Mouse (Mus musculus): ENCODE measurements around the gene Zfyve19. TPM values are rescaled to one million over a fixed set of nuclear protein-coding genes. Genes with fewer than 3 reads are reported as not detected.

The Zfyve19 gene
- total and polyA plus RNA-seq, 2 experiments from 2014 or later = 35.1 to 53.1 TPM

- ATAC-seq = 0 out of 2 replicates have a peak, but pooled peaks have one; percentile 16
- TF ChIP-seq CTCF (IDR thresholded peaks at IDR 0.05; ENCODE audit: low read depth) = no peak
- 70% methylated on average over 4 of the region's 4 CpGs for WGBS
- Histone ChIP-seq H3K36me3 (ENCODE audit: insufficient read depth, low read length) (no peaks in the 10 kb centered on the region), H3K9ac (replicated peaks; ENCODE audit: low read length) (no peak overlapping the region), H3K4me2 (ENCODE audit: low read depth, low read length) (no peak overlapping the region), H3K27ac (no peak overlapping the region), H3K9me3 (ENCODE audit: low read length) (no peaks in the 10 kb centered on the region), H3K4me1 (ENCODE audit: insufficient read depth, low read length) (no peaks in the 10 kb centered on the region), H3K4me3 (ENCODE audit: low read length) (no peak overlapping the region), H3K27me3 (ENCODE audit: insufficient read depth, low read length) (peaks cover 5% of the 10 kb centered on the region; the same call in 1 of the 2 replicates)
- DNase-seq (ENCODE audit: low spot score) = no peak
These were observed 41.2 kb downstream of the Zfyve19 start for GRCm38 (mm10) chr2:119249592-119250061.

GRCm38 (mm10) chr2:119250377-119250776 lies 42.0 kb downstream of the Zfyve19 start:
- Histone ChIP-seq H3K27ac (no peak overlapping the region), H3K27me3 (ENCODE audit: insufficient read depth, low read length) (peaks cover 10% of the 10 kb centered on the region), H3K9ac (replicated peaks; ENCODE audit: low read length) (no peak overlapping the region), H3K4me2 (ENCODE audit: low read depth, low read length) (no peak overlapping the region), H3K4me1 (ENCODE audit: insufficient read depth, low read length) (no peaks in the 10 kb centered on the region), H3K4me3 (ENCODE audit: low read length) (no peak overlapping the region), H3K36me3 (ENCODE audit: insufficient read depth, low read length) (no peaks in the 10 kb centered on the region), H3K9me3 (ENCODE audit: low read length) (no peaks in the 10 kb centered on the region)
- ATAC-seq (peak; percentile 5; the same call in 1 of the 2 replicates), DNase-seq (ENCODE audit: low spot score) (no peak)
- WGBS = 58% methylated on average over 5 of the region's 5 CpGs
- TF ChIP-seq CTCF (IDR thresholded peaks at IDR 0.05; ENCODE audit: low read depth) = no peak

- WGBS = 18% methylated on average over 11 of the region's 11 CpGs
- peak; percentile 90 for TF ChIP-seq CTCF (IDR thresholded peaks at IDR 0.05; ENCODE audit: low read depth)
- Histone ChIP-seq H3K4me2 (ENCODE audit: low read depth, low read length) (no peak overlapping the region), H3K36me3 (ENCODE audit: insufficient read depth, low read length) (no peaks in the 10 kb centered on the region), H3K4me1 (ENCODE audit: insufficient read depth, low read length) (no peaks in the 10 kb centered on the region), H3K9ac (replicated peaks; ENCODE audit: low read length) (no peak overlapping the region), H3K27me3 (ENCODE audit: insufficient read depth, low read length) (peaks cover 13% of the 10 kb centered on the region), H3K27ac (no peak overlapping the region), H3K4me3 (ENCODE audit: low read length) (no peak overlapping the region), H3K9me3 (ENCODE audit: low read length) (no peaks in the 10 kb centered on the region)
- peak; percentile 44; the same call in 1 of the 2 replicates for ATAC-seq
- peak; percentile 86 for DNase-seq (ENCODE audit: low spot score)
These were observed 42.5 kb downstream of the Zfyve19 start for GRCm38 (mm10) chr2:119250826-119251478.

- Histone ChIP-seq H3K36me3 (ENCODE audit: insufficient read depth, low read length) (no peaks in the 10 kb centered on the region), H3K27me3 (ENCODE audit: insufficient read depth, low read length) (peaks cover 13% of the 10 kb centered on the region), H3K4me3 (ENCODE audit: low read length) (no peak overlapping the region), H3K4me1 (ENCODE audit: insufficient read depth, low read length) (no peaks in the 10 kb centered on the region), H3K9ac (replicated peaks; ENCODE audit: low read length) (no peak overlapping the region), H3K4me2 (ENCODE audit: low read depth, low read length) (no peak overlapping the region), H3K9me3 (ENCODE audit: low read length) (no peaks in the 10 kb centered on the region), H3K27ac (no peak overlapping the region)
- 9% methylated on average over 7 of the region's 7 CpGs for WGBS
- ATAC-seq (no peak), DNase-seq (ENCODE audit: low spot score) (no peak)
- no peak for TF ChIP-seq CTCF (IDR thresholded peaks at IDR 0.05; ENCODE audit: low read depth)
These were observed 46.6 kb downstream of the Zfyve19 start for GRCm38 (mm10) chr2:119254976-119255375.

- Histone ChIP-seq H3K27ac (no peak overlapping the region), H3K36me3 (ENCODE audit: insufficient read depth, low read length) (no peaks in the 10 kb centered on the region), H3K4me3 (ENCODE audit: low read length) (no peak overlapping the region), H3K4me1 (ENCODE audit: insufficient read depth, low read length) (no peaks in the 10 kb centered on the region), H3K9ac (replicated peaks; ENCODE audit: low read length) (no peak overlapping the region), H3K27me3 (ENCODE audit: insufficient read depth, low read length) (peaks cover 2% of the 10 kb centered on the region; the same call in 1 of the 2 replicates), H3K4me2 (ENCODE audit: low read depth, low read length) (no peak overlapping the region), H3K9me3 (ENCODE audit: low read length) (no peaks in the 10 kb centered on the region)
- ATAC-seq (no peak), DNase-seq (ENCODE audit: low spot score) (no peak)
- WGBS = 85% methylated on average over 1 of the region's 1 CpGs
- TF ChIP-seq CTCF (IDR thresholded peaks at IDR 0.05; ENCODE audit: low read depth) = no peak
These were observed 52.1 kb downstream of the Zfyve19 start for GRCm38 (mm10) chr2:119260518-119260917.

GRCm38 (mm10) chr2:119261326-119261725 lies 52.9 kb downstream of the Zfyve19 start:
- WGBS = 27% methylated on average over 2 of the region's 2 CpGs
- no peaks in the 10 kb centered on the region for H3K4me1 ChIP-seq (ENCODE audit: insufficient read depth, low read length)
- H3K9ac ChIP-seq (replicated peaks; ENCODE audit: low read length) = no peak overlapping the region
- no peak overlapping the region for H3K4me3 ChIP-seq (ENCODE audit: low read length)
- no peaks in the 10 kb centered on the region for H3K9me3 ChIP-seq (ENCODE audit: low read length)
- H3K27me3 ChIP-seq (ENCODE audit: insufficient read depth, low read length) = no peaks in the 10 kb centered on the region
- no peak overlapping the region for H3K27ac ChIP-seq
- no peaks in the 10 kb centered on the region for H3K36me3 ChIP-seq (ENCODE audit: insufficient read depth, low read length)
- H3K4me2 ChIP-seq (ENCODE audit: low read depth, low read length) = no peak overlapping the region
- ATAC-seq (peak; percentile 77), DNase-seq (ENCODE audit: low spot score) (peak; percentile 49)
- TF ChIP-seq CTCF (IDR thresholded peaks at IDR 0.05; ENCODE audit: low read depth) = no peak

GRCm38 (mm10) chr2:119262978-119263377 lies 54.6 kb downstream of the Zfyve19 start:
- Histone ChIP-seq H3K36me3 (ENCODE audit: insufficient read depth, low read length) (no peaks in the 10 kb centered on the region), H3K4me1 (ENCODE audit: insufficient read depth, low read length) (no peaks in the 10 kb centered on the region), H3K9ac (replicated peaks; ENCODE audit: low read length) (no peak overlapping the region; the same call in 1 of the 2 replicates), H3K4me2 (ENCODE audit: low read depth, low read length) (peak overlapping the region; percentile 27), H3K27ac (0 out of 2 replicates have a peak overlapping the region, but pooled peaks have one; percentile 28), H3K4me3 (ENCODE audit: low read length) (no peak overlapping the region), H3K9me3 (ENCODE audit: low read length) (no peaks in the 10 kb centered on the region), H3K27me3 (ENCODE audit: insufficient read depth, low read length) (no peaks in the 10 kb centered on the region)
- 22% methylated on average over 8 of the region's 8 CpGs for WGBS
- peak; percentile 75 for DNase-seq (ENCODE audit: low spot score)
- ATAC-seq = peak; percentile 78
- TF ChIP-seq CTCF (IDR thresholded peaks at IDR 0.05; ENCODE audit: low read depth) = no peak

Measured in hindbrain, postnatal 0 days (tissue).